Mouse (Mus musculus) CD4-positive, CD25-positive, alpha-beta regulatory T cell, adult 2 months (primary cell): ENCODE measurements around the gene Eloa.

Source experiments
- DNase-seq: peaks from one replicate; pipeline ENCODE4 v3.0.0-alpha.2; 2012; ENCODE audit warnings: low read depth, low spot score

Gene Eloa

GRCm38 (mm10) chr4:136030968-136031909, 9.7 kb upstream of the Eloa start:
- DNase-seq: peak; percentile 44

DNA sequence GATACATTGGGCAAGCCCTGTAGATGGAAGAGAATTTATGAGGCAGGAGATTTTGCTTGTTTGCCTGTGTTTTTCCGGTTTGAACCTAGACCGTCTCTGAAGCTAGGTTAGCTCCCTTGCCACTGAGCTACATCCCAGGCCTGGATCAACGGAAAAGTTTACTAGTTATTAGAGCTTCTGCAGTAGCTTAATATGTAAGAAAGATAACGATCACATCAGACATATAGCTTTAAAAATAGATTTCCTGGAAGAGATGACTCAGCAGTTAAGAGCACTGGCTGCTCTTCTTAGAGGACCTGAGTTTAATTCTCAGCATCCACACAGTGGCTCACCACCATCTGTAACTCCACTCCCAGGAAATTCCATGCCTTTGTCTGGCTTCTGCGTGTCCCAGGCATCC, 7.1 kb upstream of the Eloa start:
- peak; percentile 56 for DNase-seq

DNA sequence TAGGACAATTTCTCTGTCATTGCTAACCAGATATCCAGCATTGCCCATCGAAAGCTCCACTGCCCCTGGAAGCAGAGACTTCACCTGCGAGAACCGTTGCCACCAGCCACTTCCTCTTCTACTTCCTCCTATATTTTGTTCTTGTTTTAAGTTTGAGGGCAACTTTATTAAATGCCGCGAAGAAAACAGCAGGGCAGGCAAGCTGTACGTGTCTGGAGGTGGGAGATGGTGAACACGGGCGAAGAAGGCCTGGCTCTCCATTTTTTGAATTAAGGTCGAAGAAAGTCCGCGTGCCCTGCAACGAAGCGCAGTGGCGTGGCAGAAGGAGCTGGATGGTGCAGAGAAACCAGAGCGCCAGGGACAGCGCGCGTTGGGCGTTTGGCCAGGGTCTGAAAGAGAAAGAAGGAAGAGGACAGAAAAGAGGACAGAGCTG, 6.6 kb upstream of the Eloa start:
- peak; percentile 48 for DNase-seq

DNA sequence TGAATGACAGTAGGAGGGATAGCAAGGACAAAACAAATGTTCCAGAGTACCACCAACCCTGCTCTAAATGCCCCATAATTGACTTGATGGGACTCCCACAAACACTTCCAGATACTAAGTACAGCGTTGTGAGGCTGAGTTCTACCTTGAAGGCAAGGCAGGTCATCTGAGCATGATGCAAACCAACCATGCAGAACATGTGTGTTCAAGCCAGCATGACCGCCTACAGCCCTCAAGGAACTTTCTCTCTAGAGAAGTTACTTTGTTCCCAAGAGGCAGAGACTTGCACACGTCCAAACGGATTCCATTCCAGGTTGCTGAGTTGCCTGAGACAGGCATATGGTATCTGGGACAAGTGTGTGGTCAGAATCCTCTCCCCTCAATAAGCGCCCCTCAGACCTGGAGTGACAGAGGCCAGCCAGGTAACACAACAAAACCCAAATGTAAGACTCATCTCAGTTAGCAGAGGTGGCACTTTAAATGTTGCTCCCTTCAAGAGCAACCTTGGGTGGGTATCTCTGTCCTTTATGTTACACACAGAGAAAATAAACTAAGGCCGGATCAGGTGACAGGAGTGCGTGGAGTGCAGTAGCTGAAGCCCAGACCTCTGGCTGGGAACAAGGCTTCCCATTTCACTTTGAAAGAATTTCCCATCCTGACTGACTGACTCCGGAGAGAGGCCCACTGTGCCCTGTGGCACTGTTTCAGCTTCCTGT, 6.0 kb upstream of the Eloa start:
- DNase-seq: no peak

DNA sequence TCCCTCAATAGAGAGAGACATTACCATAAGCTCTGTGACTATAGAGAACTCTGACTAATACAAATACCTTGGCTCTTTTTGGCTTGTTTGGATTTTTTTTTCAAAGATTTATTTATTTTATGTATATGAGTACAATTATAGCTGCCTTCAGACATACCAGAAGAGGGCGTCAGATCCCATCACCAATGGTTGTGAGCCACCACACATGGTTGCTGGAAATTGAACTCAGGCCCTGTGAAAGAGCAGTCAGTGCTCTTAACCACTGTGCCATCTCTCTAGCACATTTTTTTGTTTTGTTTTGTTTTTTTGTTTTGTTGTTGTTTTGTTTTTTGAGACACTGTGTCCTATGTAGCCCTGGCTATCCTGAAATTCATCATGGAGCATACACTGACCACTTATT, 3.8 kb upstream of the Eloa start:
- DNase-seq: no peak

DNA sequence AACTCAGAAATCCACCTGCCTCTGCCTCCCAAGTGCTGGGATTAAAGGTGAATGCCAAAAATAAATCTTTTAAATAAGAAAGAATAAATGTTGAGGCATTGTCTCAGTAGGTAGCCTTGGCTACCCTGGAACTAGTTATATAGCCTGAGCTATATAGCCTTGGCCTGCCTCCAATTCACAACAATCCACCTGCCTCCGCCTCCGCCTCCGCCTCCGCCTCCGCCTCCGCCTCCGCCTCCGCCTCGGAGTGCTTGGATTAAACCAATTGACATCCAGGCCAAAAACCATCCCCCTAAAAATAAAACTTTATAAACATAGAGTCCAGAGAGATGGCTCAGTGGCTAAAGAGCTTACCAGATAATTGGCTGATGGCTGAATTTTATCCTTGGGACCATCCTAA, 1.4 kb upstream of the Eloa start:
- DNase-seq: no peak

- DNase-seq: peak; percentile 17
Measured at GRCm38 (mm10) chr4:136020743-136021548, 617 bp downstream of the Eloa start.

DNA sequence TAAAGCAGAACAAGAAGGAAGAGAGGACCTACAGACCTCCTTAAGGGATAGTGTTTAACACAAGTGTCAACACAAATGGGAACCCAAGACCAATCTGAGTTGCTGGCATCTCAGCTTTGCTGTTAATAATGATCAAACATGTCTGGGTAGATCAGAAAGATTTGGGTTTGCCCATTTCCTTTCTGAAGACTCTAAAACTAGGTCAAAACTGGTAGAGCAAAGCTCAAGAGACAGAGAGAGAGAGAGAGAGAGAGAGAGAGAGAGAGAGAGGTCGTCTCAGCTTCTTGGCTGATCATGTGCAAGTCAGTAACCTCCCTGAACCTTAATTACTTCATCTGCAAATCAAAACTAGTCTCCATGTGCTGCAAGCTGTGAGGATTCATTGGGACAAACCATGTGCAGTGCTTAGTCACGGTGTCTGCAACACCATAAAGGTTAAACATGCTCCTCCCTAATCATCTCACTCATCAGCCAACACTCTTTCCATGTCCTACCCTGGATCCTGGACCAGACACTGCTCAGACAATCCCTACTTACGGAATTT, 5.4 kb downstream of the Eloa start:
- peak; percentile 49 for DNase-seq

- no peak for DNase-seq
Measured at GRCm38 (mm10) chr4:136010586-136010985, 11.0 kb downstream of the Eloa start.

DNA sequence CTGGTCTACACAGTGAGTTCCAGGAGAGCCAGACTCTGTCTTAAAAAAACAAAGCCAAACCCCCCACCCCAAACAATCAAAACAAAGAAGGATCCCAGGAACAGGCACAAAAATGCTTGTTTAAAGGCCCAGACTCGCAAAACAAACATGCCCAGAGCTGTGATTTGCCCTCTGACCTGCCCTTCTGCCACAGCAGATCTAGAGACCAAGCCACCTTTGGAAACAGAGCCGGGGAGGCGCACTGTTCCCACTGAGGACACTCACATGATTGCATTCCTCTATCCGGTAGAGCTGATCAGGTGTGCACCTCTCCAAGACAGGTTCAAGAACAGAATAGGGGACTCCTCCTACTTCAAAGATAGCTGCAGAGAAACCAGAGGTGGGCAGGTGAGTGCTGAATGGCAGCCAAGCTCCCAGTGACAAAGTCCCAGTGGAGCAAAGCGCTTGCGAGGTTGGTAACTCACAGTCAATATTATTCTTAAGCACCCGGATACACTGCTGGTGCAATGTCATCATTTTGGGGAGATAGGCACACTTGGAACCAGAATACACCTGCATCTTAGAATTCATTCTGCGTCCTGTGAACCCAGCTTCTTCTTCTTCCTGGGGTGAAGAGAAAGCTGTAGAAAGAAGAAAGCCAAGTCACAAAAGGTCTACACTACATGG, 12.6 kb downstream of the Eloa start:
- DNase-seq: no peak

- DNase-seq: peak; percentile 54
Measured at GRCm38 (mm10) chr4:136006821-136007220, 14.7 kb downstream of the Eloa start.

- no peak for DNase-seq
Measured at GRCm38 (mm10) chr4:136004921-136005320, 16.6 kb downstream of the Eloa start.

GRCm38 (mm10) chr4:136004107-136004675, 17.4 kb downstream of the Eloa start:
- DNase-seq: no peak

GRCm38 (mm10) chr4:135995118-135995517, 26.4 kb downstream of the Eloa start:
- DNase-seq: no peak

DNA sequence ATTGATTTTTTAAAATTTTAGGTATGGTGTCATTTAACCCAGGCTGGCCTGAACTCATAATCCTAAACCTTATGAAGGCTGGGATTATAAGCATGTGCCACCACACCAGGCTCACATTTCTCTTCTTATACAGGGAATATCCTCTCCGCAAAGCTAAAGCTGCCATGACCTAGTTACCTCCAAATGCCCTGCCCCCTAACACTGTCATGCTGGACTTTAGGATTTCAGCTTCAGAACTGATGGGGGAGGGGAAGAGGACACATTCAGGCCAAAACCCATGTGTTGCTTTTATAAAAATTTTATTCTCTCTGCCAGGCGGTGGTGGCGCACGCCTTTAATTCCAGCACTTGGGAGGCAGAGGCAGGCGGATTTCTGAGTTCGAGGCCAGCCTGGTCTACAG, 27.6 kb downstream of the Eloa start:
- DNase-seq: no peak

- no peak for DNase-seq
Measured at GRCm38 (mm10) chr4:135987714-135988113, 33.8 kb downstream of the Eloa start.

DNA sequence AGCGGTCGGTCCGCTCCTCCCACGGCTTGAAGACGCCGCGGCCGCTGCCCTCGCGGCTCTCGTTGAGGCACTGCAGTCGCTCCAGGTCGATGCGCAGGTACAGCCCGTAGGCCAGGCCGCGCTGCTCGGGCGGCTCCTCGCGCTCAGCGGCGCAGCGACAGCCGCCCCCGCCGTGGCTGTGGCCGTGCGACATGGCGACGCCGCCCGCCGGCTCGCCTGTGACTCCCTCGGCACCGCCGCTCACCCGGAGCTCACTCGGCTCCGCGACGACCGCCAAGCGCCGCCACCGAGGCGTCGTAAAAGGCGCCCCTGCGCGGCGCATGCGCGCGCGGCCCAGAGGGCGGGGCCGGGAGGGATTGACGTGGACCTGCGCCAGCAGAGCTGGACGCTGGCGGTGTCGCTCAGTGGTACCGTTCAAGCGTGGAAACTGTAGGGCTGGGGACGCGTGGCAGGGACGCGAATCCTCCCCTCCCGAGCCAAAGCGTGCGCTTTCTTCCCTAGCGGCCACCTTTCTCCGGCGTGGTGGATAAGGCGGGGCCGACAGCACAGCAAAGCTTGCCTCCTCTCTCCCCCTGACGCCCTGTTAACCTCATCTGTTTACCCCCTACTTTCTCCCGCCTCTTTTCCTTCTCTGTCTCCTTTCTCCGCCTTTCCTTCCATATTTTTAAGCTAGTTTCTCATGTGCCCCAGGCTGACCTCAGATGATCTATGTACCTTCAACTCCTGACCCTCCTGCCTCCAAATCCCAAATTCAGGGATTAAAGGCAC, 34.4 kb downstream of the Eloa start, which contains the start of gene Pithd1:
Gene Pithd1, minus strand, starts transcription at position 322 of the 768 bp plus-strand sequence.
- peak; percentile 98 for DNase-seq

GRCm38 (mm10) chr4:135986301-135986942, 35.1 kb downstream of the Eloa start:
- DNase-seq: no peak

DNA sequence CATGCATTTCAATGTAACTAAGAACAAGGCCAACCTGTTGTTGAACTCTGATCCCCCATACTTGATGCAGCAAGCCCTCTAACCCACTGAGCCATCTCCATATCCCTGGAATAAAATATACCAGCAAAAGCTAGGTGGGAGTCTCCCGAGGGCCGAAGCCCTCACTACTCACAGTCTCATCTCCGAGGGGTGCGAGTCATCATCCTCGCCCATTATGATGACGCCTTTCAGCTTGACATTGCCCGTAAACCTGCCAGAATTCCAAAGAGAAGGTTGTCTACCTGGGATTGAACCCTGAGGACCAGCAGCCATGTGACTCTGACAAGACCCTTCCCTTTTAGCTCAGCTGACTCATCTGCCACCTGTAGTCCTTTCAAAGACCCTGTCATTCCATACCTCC, 35.8 kb downstream of the Eloa start:
- no peak for DNase-seq
